Comparison of ENCODE assay signal across 9 mouse cellular contexts in the genomic region with DNA sequence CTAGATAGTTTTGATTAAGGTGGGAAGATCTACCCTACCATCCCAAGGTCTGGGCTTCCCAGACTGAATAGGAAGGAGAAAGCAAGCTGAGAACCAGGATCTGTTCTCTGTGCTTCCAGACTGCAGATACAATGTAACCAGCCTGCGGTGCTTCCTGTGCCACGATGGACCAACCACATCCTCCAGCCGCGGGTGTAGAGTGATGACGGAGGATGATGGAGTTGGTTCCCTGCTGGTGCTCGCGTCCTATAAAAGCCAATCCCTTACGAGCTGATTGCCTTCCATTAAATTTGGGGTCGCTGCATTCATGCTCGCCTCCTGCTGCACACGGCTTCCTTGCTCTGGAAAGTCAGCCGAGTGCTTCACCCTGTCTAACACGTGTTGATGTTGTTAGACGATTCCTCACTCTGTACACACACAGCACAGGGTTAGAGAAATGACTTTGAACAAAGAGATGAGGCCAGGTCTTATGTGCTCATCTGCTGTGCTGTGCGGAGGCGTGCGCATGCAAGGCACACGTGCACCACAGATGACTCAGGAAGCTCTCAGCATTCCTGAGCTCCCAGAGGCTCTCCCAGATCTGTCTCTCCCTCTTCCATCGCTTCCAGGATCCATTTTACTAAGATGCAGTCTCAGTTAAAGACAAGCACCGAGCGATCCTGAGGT. TPM values are rescaled to one million over a fixed set of nuclear protein-coding genes. Genes with fewer than 3 reads are reported as not detected.
DNase-seq lines count a peak whose midpoint lies in the region; ATAC-seq and TF ChIP-seq lines count a peak whose summit lies in the region.
"Had no signal": no experiment of that assay in that cellular context is flagged by ENCODE, and none has a peak within 500 bp of the region (broad histone marks: within the 10 kb centered on the region; RNA-seq: fewer than 3 reads in every experiment).

No protein-coding gene starts in this region.

- no peak overlapping the region for H3K4me2 ChIP-seq in liver, postnatal 0 days (ENCODE audit: low read depth, low read length)
- H3K4me2 ChIP-seq in liver, embryonic 12.5 days, result no peak overlapping the region
- H3K4me2 ChIP-seq in hindbrain, postnatal 0 days (ENCODE audit: low read depth, low read length), result no peak overlapping the region
- H3K4me2 ChIP-seq: liver, embryonic 15.5 days had no signal

- no peak for TF ChIP-seq POLR2A in cerebellum, adult 2 months (IDR thresholded peaks at IDR 0.05; ENCODE audit: borderline replicate concordance, insufficient read depth, low read length)

- ATAC-seq in liver, postnatal 0 days, result peak; percentile 44
- ATAC-seq in liver, embryonic 12.5 days, result no peak
- ATAC-seq in hindbrain, postnatal 0 days, result peak; percentile 69

- no peak overlapping the region for H3K4me3 ChIP-seq in liver, postnatal 0 days (ENCODE audit: low read depth, low read length)
- H3K4me3 ChIP-seq in liver, embryonic 12.5 days, result no peak overlapping the region
- H3K4me3 ChIP-seq in hindbrain, postnatal 0 days (ENCODE audit: low read length), result no peak overlapping the region
- H3K4me3 ChIP-seq in cerebellum, adult 2 months (replicated peaks; ENCODE audit: insufficient read depth, low read depth, low read length), result no peak overlapping the region
- H3K4me3 ChIP-seq: liver, embryonic 15.5 days had no signal

- no peaks in the 10 kb centered on the region for H3K27me3 ChIP-seq in liver, postnatal 0 days (ENCODE audit: insufficient read depth, low read length)
- H3K27me3 ChIP-seq in liver, embryonic 12.5 days (replicated peaks), result no peaks in the 10 kb centered on the region
- H3K27me3 ChIP-seq in hindbrain, postnatal 0 days (ENCODE audit: insufficient read depth, low read length), result no peaks in the 10 kb centered on the region
- no peaks in the 10 kb centered on the region for H3K27me3 ChIP-seq in cerebellum, adult 2 months (ENCODE audit: control insufficient read depth, insufficient read depth, low read length)
- H3K27me3 ChIP-seq: liver, embryonic 15.5 days had no signal

- TF ChIP-seq CTCF in liver, postnatal 0 days (IDR thresholded peaks at IDR 0.05; ENCODE audit: low read depth), result no peak
- TF ChIP-seq CTCF in hindbrain, postnatal 0 days (IDR thresholded peaks at IDR 0.05; ENCODE audit: low read depth), result no peak
- TF ChIP-seq CTCF in cerebellum, adult 2 months (IDR thresholded peaks at IDR 0.05; ENCODE audit: borderline replicate concordance, insufficient read depth, low read depth, low read length), result no peak

- no peak overlapping the region for H3K9ac ChIP-seq in liver, postnatal 0 days (replicated peaks)
- H3K9ac ChIP-seq in liver, embryonic 12.5 days, result no peak overlapping the region
- H3K9ac ChIP-seq in hindbrain, postnatal 0 days (replicated peaks; ENCODE audit: low read length), result no peak overlapping the region
- H3K9ac ChIP-seq: liver, embryonic 15.5 days had no signal

- no peaks in the 10 kb centered on the region for H3K4me1 ChIP-seq in liver, postnatal 0 days (ENCODE audit: insufficient read depth)
- peaks cover 11% of the 10 kb centered on the region; the same call in 1 of the 2 replicates for H3K4me1 ChIP-seq in liver, embryonic 12.5 days
- no peaks in the 10 kb centered on the region for H3K4me1 ChIP-seq in hindbrain, postnatal 0 days (ENCODE audit: insufficient read depth, low read length)
- no peaks in the 10 kb centered on the region for H3K4me1 ChIP-seq in cerebellum, adult 2 months (ENCODE audit: control insufficient read depth, insufficient read depth, low read length)
- H3K4me1 ChIP-seq: liver, embryonic 15.5 days had no signal

- H3K36me3 ChIP-seq in liver, postnatal 0 days (replicated peaks; ENCODE audit: insufficient read depth, low read length), result peaks cover 20% of the 10 kb centered on the region
- H3K36me3 ChIP-seq in liver, embryonic 12.5 days, result peaks cover 18% of the 10 kb centered on the region
- no peaks in the 10 kb centered on the region for H3K36me3 ChIP-seq in hindbrain, postnatal 0 days (ENCODE audit: insufficient read depth, low read length)

- H3K9me3 ChIP-seq in liver, postnatal 0 days (ENCODE audit: low read length), result no peaks in the 10 kb centered on the region
- H3K9me3 ChIP-seq in liver, embryonic 12.5 days (replicated peaks), result no peaks in the 10 kb centered on the region
- H3K9me3 ChIP-seq in hindbrain, postnatal 0 days (ENCODE audit: low read length), result no peaks in the 10 kb centered on the region
- H3K9me3 ChIP-seq: liver, embryonic 15.5 days had no signal

- no peak for TF ChIP-seq EP300 in liver, postnatal 0 days (IDR thresholded peaks at IDR 0.05; ENCODE audit: low read depth)

- H3K27ac ChIP-seq in liver, postnatal 0 days (ENCODE audit: low read depth), result no peak overlapping the region
- no peak overlapping the region for H3K27ac ChIP-seq in liver, embryonic 12.5 days
- H3K27ac ChIP-seq in hindbrain, postnatal 0 days, result no peak overlapping the region
- H3K27ac ChIP-seq in cerebellum, adult 2 months (ENCODE audit: insufficient read depth, low read length), result no peak overlapping the region
- H3K27ac ChIP-seq: liver, embryonic 15.5 days had no signal

- 66% methylated on average over 21 of the region's 21 CpGs for WGBS in liver, postnatal 0 days (ENCODE audit: insufficient replicate concordance)
- 64% methylated on average over 21 of the region's 21 CpGs for WGBS in liver, embryonic 12.5 days (ENCODE audit: insufficient replicate concordance)
- WGBS in hindbrain, postnatal 0 days, result 63% methylated on average over 21 of the region's 21 CpGs
- WGBS in cerebellum, adult 2 months, result 75% methylated on average over 21 of the region's 21 CpGs

- no peak for DNase-seq in liver, postnatal 0 days
- DNase-seq in embryo, embryonic 11 days, result peak; percentile 51
- peak; percentile 32 for DNase-seq in hindbrain, postnatal 0 days (ENCODE audit: low spot score)
- peak; percentile 43 to 68 for DNase-seq in right cerebral cortex, postnatal 10 days (ENCODE audit: low spot score in 2 of 2)
- DNase-seq in cerebellum, adult 2 months, result no peak
- no peak for DNase-seq in natural killer cell, adult 2 months (ENCODE audit: low spot score in 2 of 2)
- DNase-seq in layer of hippocampus, postnatal 10 days (ENCODE audit: low spot score in 2 of 2), result no peak

RNA-seq across cellular contexts. Expression of gene Gpr155, which starts 42.6 kb away (rescaled TPM):
- 3.4 TPM in 2 replicates for polyA plus RNA-seq in liver, postnatal 0 days (2015; fragmentation: Nextera tagmentation; extraction: Ambion mirVana)
- 8.7 and 9.2 TPM in 2 replicates for polyA plus RNA-seq in liver, embryonic 12.5 days (2016; fragmentation: Nextera tagmentation; extraction: Ambion mirVana)
- 15.2 and 18.8 TPM in 2 replicates for total RNA-seq in hindbrain, postnatal 0 days (2014; rRNA removed)
- 11.3 and 12.0 TPM in 2 replicates for polyA plus RNA-seq in hindbrain, postnatal 0 days (2015; fragmentation: Nextera tagmentation; extraction: Ambion mirVana)
- 19.4 and 20.0 TPM in 2 replicates for polyA plus RNA-seq in cerebellum, adult 2 months (2012; rRNA removed)
- total RNA-seq in layer of hippocampus, postnatal 10 days (2021), result 10 to 100 TPM; 36.2 to 40.1 TPM

Comparison
In these comparisons a context has a peak if more than half of its experiments do, and no peak if none do; other contexts are left out.
1. DNase-seq: peak in embryo, embryonic 11 days (single experiment), hindbrain, postnatal 0 days (single experiment) and right cerebral cortex, postnatal 10 days (2 of 2); none in liver, postnatal 0 days (single experiment), cerebellum, adult 2 months (0 of 2), natural killer cell, adult 2 months (0 of 2) and layer of hippocampus, postnatal 10 days (0 of 2).